Mouse (Mus musculus) central nervous system, embryonic 11.5 days (tissue): Measurements from ENCODE around the gene Coa3. TPM values are rescaled to one million over a fixed set of nuclear protein-coding genes. Genes with fewer than 3 reads are reported as not detected.

Source experiments
- polyA plus RNA-seq: library from polyadenylated mRNA; depleted of rRNA; stranded (reverse); fragments of >200 nt; gene quantifications from 2 replicates; pipeline ENCODE4 v1.2.3, GENCODE M21; 2012; rRNA removed

Gene Coa3
- polyA plus RNA-seq: 93.9 and 163 TPM in 2 replicates

GRCm38 (mm10) chr11:101278223-101279192 lies at the start of gene Coa3, which contains the start of gene Cntd1:
Coa3 (minus strand) TSS chr11:101279114.
Cntd1 (plus strand) TSS chr11:101279012.

GRCm38 (mm10) chr11:101324763-101325162 lies 45.8 kb upstream of the Coa3 start, which contains the start of gene Aoc2:
Aoc2 (plus strand) TSS chr11:101325063.

GRCm38 (mm10) chr11:101315665-101316500 lies 37.0 kb upstream of the Coa3 start, which contains the start of gene Psme3:
Psme3 (plus strand) TSS chr11:101316213.

GRCm38 (mm10) chr11:101302004-101302798 lies 23.3 kb upstream of the Coa3 start, which contains the start of gene Becn1:
Becn1 (minus strand) TSS chr11:101302286.

GRCm38 (mm10) chr11:101259948-101260825 lies 18.7 kb downstream of the Coa3 start, which contains the start of gene Wnk4:
Wnk4 (plus strand) TSS chr11:101260567.

GRCm38 (mm10) chr11:101253613-101254389 lies 25.1 kb downstream of the Coa3 start, which contains the start of gene Vps25:
Vps25 (plus strand) TSS chr11:101253707.

GRCm38 (mm10) chr11:101245855-101246701 lies 32.8 kb downstream of the Coa3 start, which contains the start of gene Ramp2:
Ramp2 (plus strand) TSS chr11:101246028.

Other genes with a start within 250 kb of the Coa3 start
- 6.2 and 7.2 TPM in 2 replicates for gene Naglu, start 209.1 kb downstream of the Coa3 start, polyA plus RNA-seq
- 0.30 and 0.55 TPM in 2 replicates for gene Hsd17b1, start 200.7 kb downstream of the Coa3 start, polyA plus RNA-seq
- 46.4 and 49.7 TPM in 2 replicates for gene Coasy, start 196.5 kb downstream of the Coa3 start, polyA plus RNA-seq
- gene Mlx, start 191.8 kb downstream of the Coa3 start, polyA plus RNA-seq: 24.2 and 37.5 TPM in 2 replicates
- gene Psmc3ip, start 183.7 kb downstream of the Coa3 start, polyA plus RNA-seq: 50.1 and 54.5 TPM in 2 replicates
- gene Retreg3, start 159.2 kb downstream of the Coa3 start, polyA plus RNA-seq: 39.1 and 53.7 TPM in 2 replicates
- gene Tubg1, start 159.2 kb downstream of the Coa3 start, polyA plus RNA-seq: 23.1 and 35.8 TPM in 2 replicates
- 2.4 and 4.7 TPM in 2 replicates for gene Tubg2, start 123.2 kb downstream of the Coa3 start, polyA plus RNA-seq
- gene Cntnap1, start 108.6 kb downstream of the Coa3 start, polyA plus RNA-seq: 0.77 and 1.3 TPM in 2 replicates
- gene Plekhh3, start 107.8 kb downstream of the Coa3 start, polyA plus RNA-seq: 8.0 and 10.1 TPM in 2 replicates
- not detected in 2 replicates for gene Ccr10, start 103.7 kb downstream of the Coa3 start, polyA plus RNA-seq
- gene Ezh1, start 52.7 kb downstream of the Coa3 start, polyA plus RNA-seq: 11.1 and 20.0 TPM in 2 replicates
- 41.2 and 53.6 TPM in 2 replicates for gene Ramp2, start 33.1 kb downstream of the Coa3 start, polyA plus RNA-seq
- 46.6 and 64.9 TPM in 2 replicates for gene Vps25, start 25.4 kb downstream of the Coa3 start, polyA plus RNA-seq
- 7.6 and 8.6 TPM in 2 replicates for gene Wnk4, start 18.5 kb downstream of the Coa3 start, polyA plus RNA-seq
- gene Cntd1, start 102 bp downstream of the Coa3 start, polyA plus RNA-seq: 1.1 and 1.8 TPM in 2 replicates
- gene Becn1, start 23.2 kb upstream of the Coa3 start, polyA plus RNA-seq: 115 and 433 TPM in 2 replicates
- 101 and 138 TPM in 2 replicates for gene Psme3, start 37.1 kb upstream of the Coa3 start, polyA plus RNA-seq
- 8.2 and 8.5 TPM in 2 replicates for gene Aoc2, start 45.9 kb upstream of the Coa3 start, polyA plus RNA-seq
- gene Aoc3, start 51.5 kb upstream of the Coa3 start, polyA plus RNA-seq: 0.22 and 0.24 TPM in 2 replicates
- not detected in 2 replicates for gene G6pc, start 88.4 kb upstream of the Coa3 start, polyA plus RNA-seq
- 59.2 and 85.3 TPM in 2 replicates for gene Aarsd1, start 138.5 kb upstream of the Coa3 start, polyA plus RNA-seq
- 3.7 and 5.7 TPM in 2 replicates for gene Gm27029, start 145.7 kb upstream of the Coa3 start, polyA plus RNA-seq
- gene Rundc1, start 146.0 kb upstream of the Coa3 start, polyA plus RNA-seq: 18.1 and 22.8 TPM in 2 replicates
- 6.3 and 9.9 TPM in 2 replicates for gene Ptges3l, start 146.2 kb upstream of the Coa3 start, polyA plus RNA-seq
- 657 and 1,364 TPM in 2 replicates for gene Rpl27, start 163.2 kb upstream of the Coa3 start, polyA plus RNA-seq
- gene Ifi35, start 169.3 kb upstream of the Coa3 start, polyA plus RNA-seq: 4.4 and 4.6 TPM in 2 replicates
- gene Rnd2, start 185.9 kb upstream of the Coa3 start, polyA plus RNA-seq: 95.7 and 130 TPM in 2 replicates
- 63.1 and 63.6 TPM in 2 replicates for gene Vat1, start 187.1 kb upstream of the Coa3 start, polyA plus RNA-seq